Mouse (Mus musculus): ENCODE measurements at regions not wholly inside any gene's neighbourhood (a gene's known extent, or its start where the extent isn't known, plus 50 kb on each side); places are given as distances from the start of the nearest gene placed in this dataset.

DNA sequence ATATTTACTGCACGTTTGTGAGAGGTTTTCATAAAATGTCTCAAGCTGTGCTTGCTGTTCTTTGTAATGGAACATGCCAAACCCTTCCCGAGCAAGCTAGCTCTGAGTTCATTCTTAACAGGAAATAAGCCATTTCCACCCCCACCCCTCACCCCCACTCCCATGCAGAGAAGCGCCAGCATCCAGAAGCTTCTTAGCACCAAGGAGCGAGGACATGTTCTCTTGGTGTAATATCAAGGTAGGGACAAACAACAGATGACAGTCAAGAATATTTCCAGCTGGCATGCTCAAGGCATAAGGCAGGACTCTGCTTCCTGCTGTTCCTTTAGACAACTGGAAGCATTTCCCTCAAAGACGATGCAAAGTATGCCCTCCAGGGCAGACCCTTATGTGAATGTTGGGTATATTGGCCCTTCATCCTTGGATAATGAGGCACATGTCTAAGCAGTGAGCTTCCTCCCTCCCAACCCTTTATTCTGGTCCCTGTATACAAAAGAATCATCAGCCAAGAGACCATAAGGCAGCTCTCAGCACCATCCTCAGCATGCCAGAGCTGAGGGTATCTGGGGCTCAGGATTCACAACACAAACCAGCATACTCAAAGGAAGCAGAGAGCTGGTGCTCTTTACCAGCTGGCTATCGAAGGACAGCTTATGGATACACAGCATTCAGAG, 205.2 kb upstream of the Ppp2r2d start:
- no peak for DNase-seq (ENCODE audit: low spot score)

- no peak for DNase-seq (ENCODE audit: low spot score)
Measured at GRCm38 (mm10) chr7:138639541-138639940, 206.3 kb upstream of the Ppp2r2d start.

GRCm38 (mm10) chr7:138626061-138626460, 219.8 kb upstream of the Ppp2r2d start:
- no peak for DNase-seq (ENCODE audit: low spot score)

DNA sequence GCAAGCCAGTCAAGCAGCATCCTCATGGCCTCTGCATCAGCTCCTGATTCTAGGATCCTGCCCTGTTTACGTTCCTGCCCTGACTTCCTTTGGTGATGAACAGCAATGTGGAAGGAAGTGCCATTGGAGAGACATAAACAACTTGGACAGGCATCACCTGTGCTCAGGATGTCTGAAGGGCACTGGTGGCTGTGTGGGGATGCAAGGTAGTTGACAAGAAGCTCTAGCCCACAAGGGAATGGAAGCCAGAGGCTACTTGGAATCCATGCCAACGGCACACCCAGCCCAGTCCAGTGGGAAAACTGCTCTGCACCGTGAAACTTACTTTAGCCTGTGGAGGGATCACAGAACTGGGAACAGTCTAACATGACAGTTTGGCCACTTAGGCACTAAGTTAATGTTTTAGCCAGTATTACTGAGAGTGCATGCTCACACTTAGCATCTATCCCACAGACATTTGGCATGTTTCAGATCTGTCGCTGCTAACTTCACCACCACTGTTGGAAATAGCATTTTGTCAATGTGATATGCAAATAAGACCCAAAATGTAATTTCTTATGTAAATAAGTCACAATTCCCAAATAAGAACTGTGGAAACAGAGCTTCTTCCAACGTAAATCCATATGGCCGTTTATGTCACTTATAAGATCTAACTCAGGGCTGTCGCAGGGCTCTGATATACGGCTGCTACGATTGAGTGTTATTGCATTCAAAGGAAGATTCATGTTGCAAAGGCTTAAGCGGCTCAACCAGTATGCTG, 223.5 kb upstream of the Tcerg1l start:
- no peak for DNase-seq (ENCODE audit: low spot score)

GRCm38 (mm10) chr7:138620080-138620684, 222.7 kb upstream of the Tcerg1l start:
- DNase-seq (ENCODE audit: low spot score): no peak

DNA sequence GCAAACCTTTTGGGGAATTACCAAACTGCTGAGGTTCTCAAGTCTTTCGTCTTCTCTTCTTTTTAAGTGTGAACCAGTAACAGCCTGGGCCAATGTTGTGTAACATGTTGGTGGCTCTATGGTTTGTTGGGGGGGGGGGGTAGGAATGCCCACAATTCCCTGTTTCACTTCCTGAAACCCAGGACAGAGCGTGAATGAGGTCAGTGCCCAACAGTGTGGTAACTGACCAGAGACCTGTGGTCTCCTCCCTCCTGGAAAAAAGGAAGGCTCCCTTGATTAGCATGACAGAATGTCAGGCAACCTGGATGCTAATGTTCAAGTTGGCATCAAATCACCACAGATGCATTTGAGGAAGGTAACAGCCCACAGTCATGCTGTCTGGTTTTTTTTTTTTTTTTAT, 218.9 kb upstream of the Tcerg1l start:
- no peak for DNase-seq (ENCODE audit: low spot score)

DNA sequence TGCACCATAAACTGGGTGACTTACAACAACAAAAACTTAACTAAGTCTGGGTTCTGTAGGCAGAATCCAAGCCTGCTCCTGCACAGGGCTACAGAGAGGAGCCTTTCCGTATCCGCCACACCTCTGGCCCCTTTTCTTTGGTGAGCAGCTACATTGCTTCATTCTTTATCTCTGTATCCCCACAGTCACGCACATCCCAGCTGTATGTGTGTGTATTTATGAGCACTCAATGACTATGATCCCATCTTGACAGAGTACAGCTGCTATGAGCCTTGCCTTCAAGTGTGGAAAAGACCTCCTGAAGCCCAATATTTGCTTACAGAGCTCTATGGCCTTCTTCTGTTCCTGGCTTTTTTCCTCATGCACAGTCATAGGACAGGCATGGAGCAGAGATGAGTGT, 212.1 kb upstream of the Tcerg1l start:
- DNase-seq (ENCODE audit: low spot score): no peak

DNA sequence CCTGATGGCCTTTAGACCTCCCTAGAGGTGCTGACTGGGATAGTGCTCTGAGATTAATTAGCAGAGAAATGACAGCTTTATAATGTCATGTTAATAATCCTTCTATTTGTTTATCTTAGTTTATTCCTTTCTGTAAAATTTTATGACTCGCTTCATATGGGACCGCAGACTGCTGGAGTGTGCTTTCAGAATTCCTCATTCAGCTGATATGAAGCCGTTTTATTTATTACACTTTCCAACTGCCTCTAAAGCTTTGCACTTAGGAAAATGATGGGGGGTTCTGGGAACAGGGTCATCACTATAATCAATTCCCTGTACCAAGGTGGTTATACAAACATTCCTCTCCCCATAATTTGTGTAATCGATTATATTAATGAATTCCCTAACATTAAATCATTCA, 211.6 kb upstream of the Tcerg1l start:
- no peak for DNase-seq (ENCODE audit: low spot score)

- DNase-seq (ENCODE audit: low spot score): no peak
Measured at GRCm38 (mm10) chr7:138606363-138606964, 208.9 kb upstream of the Tcerg1l start.

- DNase-seq (ENCODE audit: low spot score): no peak
Measured at GRCm38 (mm10) chr7:138605923-138606322, 208.4 kb upstream of the Tcerg1l start.

GRCm38 (mm10) chr7:138601749-138602148, 204.2 kb upstream of the Tcerg1l start:
- no peak for DNase-seq (ENCODE audit: low spot score)

DNA sequence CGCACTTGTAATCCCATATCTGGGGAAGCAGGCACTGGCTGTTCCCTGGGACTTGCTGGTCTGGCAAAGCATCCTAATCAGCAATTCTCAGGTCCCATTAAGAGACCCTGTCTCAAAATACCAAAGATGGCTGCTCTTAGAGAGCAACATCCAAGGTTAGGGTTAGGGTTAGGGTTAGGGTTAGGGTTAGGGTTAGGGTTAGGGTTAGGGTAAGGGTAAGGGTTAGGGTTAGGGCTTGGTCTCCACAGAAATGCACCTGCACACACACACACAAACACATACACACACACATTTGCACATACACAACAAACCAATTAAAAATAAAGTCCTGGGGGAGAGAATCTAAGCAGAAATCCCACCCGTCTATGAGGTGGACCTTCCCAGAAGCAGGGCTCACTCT, 195.8 kb upstream of the Tcerg1l start:
- DNase-seq (ENCODE audit: low spot score): no peak

GRCm38 (mm10) chr7:138567352-138567751, 169.8 kb upstream of the Tcerg1l start:
- no peak for DNase-seq (ENCODE audit: low spot score)

DNA sequence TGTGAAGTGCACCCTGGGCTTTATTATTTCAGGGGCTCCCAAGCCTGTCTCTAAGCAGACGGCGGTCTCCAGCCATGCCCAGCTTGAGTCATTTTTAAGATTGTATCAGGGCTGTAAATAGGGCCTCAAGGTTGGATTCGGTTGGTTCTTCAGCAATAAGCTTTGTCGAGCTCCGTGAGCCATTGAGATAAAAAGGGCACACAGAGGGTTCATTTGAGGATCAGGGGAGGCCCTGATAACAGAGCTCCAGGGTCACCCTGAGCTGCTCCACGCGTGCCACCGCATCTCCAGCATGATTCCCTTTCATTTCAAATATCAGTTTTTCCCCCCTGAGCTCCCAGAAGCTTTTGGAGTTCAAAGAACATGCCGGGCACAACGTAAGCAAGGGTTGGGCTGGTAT, 154.1 kb upstream of the Tcerg1l start:
- DNase-seq (ENCODE audit: low spot score): no peak

DNA sequence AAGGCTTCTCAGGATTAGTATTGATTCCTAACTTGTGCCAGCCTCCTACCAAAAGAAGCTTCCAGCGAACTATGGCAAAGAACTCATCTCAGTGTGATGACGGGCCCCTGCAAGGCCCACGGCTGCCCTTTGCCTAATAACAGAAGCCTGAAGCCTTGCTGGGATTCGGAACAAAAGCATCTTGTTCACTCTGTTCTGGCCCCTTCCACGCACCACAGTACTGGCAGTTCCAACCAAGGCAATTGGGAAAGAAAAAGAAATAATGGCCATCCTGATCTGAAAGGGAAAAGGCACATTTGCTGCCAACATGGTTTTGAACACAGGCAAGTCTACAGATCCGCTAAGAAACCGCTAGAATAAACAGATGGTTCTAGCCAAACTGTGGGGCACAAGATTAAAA, 150.4 kb upstream of the Tcerg1l start:
- peak; percentile 3 for DNase-seq (ENCODE audit: low spot score)

DNA sequence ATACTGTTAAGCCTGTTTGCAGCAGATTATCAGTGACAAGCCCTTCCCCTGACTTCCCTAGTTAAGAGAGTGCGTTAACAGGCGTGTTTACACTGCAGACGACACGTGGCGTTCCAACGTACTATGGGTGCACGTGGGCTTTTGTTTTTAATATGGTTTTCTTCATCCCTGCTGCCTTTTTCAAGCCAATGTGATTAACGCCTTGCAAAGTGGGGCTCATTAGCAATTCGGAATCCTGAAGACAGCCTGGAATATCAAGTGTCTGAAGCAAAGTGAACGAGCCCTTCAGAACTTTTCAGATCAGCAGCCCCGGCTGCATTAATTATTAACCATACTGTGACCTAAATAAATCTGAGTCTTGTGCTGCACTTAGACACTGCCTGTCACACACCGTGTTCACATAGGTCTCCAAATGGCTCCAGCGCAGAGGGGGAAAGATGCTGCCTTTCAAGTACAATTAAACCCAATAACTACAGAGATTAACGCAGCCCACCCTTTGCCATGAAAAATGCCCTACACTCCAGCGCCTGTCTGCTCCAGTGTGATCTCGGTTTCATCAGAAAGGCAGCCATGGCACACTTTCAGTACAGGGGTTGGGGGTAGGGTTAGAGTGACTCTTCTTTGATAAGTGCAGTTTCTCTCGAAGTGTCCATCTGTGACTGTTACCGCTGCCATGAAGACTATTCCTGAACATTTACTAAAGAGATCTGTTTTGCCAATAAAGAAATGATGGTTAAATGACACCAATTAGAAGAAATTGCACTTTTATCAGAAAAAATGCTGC, 140.7 kb upstream of the Tcerg1l start:
- no peak for DNase-seq (ENCODE audit: low spot score)

DNA sequence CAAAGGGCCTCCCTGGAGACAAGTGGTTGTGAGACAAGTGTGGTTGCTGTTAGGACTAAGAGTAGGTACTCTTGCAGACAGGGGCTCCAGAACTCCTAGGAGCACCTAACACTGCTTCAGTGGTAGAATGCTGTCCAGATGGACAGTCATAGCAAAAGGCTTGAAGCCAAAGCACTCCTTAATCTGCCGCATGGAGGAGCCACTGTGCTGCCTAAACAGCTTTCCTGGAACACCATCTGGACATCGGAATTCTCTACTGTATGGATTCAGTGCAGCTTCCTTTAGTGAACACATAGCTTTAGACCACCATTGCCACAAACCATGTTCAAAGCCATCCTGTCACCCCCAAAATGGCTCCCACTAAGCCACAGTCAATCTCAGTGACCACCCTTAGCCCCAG, 128.6 kb upstream of the Tcerg1l start:
- DNase-seq (ENCODE audit: low spot score): no peak

DNA sequence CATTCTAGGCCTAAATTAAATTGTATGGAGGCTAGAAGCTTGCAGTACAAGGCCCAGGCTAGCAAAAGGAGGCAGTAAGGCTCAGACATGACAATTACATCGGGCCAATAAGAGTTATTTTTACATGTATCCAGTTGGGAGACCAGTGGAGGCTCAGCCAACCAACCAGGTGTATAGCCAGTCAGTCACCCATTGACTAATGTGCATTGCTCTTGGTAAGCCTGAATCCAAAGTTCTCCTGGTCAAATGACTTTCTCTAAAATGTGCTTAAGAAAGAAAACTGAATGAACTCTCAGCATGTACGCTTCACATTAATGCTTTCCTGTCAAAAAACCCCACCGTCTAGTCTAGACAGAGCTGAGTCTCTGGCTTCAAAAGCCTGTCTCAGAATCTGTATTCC, 127.4 kb upstream of the Tcerg1l start:
- DNase-seq (ENCODE audit: low spot score): no peak

DNA sequence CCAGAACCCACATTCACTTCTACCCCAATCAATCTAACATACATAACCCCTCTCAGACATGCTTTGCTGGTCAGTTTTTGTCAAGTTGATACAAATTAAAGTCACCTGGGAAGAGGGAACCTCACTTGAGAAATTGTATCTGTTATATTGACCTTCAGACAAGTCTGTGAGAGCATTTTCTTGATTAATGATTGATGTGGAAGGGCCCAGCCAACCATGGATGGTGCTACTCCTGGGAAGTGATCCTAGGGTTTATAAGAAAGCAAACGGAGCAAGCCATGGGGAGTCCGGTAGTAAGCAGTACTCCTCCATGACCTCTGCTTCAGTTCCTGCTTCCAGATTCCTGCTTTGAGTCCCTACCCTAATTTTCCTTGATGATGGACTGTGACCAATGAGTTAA, 116.6 kb upstream of the Tcerg1l start:
- DNase-seq (ENCODE audit: low spot score): no peak

DNA sequence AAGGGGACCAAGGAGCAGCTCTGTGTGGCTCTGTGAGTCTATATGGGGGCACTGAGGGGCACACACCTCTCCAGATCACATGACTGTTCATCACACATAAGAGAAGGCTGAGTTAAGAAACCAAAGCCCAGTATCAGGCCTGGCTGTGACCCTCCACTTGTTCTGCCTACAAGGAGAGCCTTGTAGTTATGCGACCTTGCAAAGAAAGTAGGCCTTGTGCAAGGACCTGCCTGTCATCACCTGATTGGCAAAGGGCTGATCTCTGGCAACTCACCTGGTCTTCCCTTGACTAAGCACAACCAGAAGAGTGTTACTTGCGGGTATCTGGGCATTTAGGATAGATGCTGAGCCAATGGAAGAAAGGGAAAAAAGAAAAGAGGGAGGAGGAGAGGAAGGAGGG, 107.7 kb upstream of the Tcerg1l start:
- DNase-seq (ENCODE audit: low spot score): no peak

DNA sequence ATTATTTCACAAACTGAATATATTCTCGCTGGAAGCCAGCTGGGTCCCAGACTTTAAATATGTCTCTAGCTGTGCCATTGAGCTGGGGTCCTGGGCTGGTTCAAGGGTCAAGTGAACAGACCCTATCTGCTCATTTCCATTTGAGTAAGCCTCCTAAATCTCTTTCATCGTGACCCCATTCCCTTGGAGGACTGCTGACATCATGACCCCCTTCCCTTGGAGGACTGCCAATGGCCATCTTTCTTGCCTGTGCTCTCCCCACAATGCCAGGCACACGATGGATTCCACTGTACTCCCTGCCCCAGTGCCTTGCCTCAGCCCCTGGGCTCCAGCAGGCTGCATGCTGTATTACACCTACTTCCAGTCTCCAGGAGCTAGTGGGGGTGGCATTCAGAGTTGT, 106.5 kb upstream of the Tcerg1l start:
- no peak for DNase-seq (ENCODE audit: low spot score)

DNA sequence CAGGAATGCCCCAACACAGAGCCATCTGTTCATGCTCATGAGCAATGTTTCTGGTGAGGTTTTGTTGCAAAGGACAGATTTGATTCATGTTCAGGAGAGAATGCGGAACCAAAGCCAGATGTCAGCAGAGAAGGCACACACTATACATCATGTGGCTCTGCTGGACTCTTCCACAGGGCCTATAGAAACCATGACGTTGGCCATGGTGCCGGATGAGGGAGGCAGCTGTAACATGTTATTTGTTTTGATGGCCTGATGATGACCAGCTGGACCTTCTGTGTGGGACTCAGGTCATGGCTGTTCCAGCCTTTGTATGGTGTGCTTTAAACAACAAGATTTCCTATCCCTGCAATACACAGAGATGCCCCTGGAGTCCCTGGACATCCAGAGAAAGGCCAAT, 105.5 kb upstream of the Tcerg1l start:
- DNase-seq (ENCODE audit: low spot score): no peak

Data from gastrocnemius, adult 18-20 months (tissue).